Mouse (Mus musculus) heart, postnatal 0 days (tissue): ENCODE measurements at regions not wholly inside any gene's neighbourhood (a gene's known extent, or its start where the extent isn't known, plus 50 kb on each side); places are given as distances from the start of the nearest gene placed in this dataset.

Source experiments
- ATAC-seq: fragments of 200-750 bp; cut with Nextera tagmentation; 2 replicates; pipeline ENCODE4 v1.8.0; 2017; ENCODE audit warnings: low read depth, moderate number of reproducible peaks, moderate library complexity; ENCODE audit not compliant: insufficient read depth
- DNase-seq: peaks from one replicate; pipeline ENCODE4 v3.0.0-alpha.2; 2016; ENCODE audit warnings: low spot score
- H3K27ac ChIP-seq: fragments of 300-500 bp; sonication (generic); 2 replicates; pipeline ENCODE4 v1.5.1; 2014; ENCODE audit warnings: low read depth, mild to moderate bottlenecking
- H3K27me3 ChIP-seq: fragments of 300-500 bp; sonication (generic); 2 replicates; pipeline ENCODE4 v1.6.1; 2014; ENCODE audit warnings: low read length, mixed read lengths; ENCODE audit not compliant: control insufficient read depth, insufficient read depth
- H3K36me3 ChIP-seq: fragments of 300-500 bp; sonication (generic); replicated peaks from 2 replicates; pipeline ENCODE4 v1.6.1; 2014; ENCODE audit warnings: low read length, mixed read lengths; ENCODE audit not compliant: control insufficient read depth, insufficient read depth
- H3K4me1 ChIP-seq: fragments of 300-500 bp; sonication (generic); 2 replicates; pipeline ENCODE4 v1.6.1; 2014; ENCODE audit warnings: antibody characterized with exemption; ENCODE audit not compliant: control insufficient read depth, insufficient read depth
- H3K4me2 ChIP-seq: fragments of 300-500 bp; sonication (generic); 2 replicates; pipeline ENCODE4 v1.6.1; 2014; ENCODE audit warnings: low read depth, mild to moderate bottlenecking, low read length, moderate library complexity
- H3K4me3 ChIP-seq: fragments of 300-500 bp; sonication (generic); 2 replicates; pipeline ENCODE4 v1.5.1; 2014; ENCODE audit warnings: low read depth, low read length
- H3K9ac ChIP-seq: fragments of 300-500 bp; sonication (generic); replicated peaks from 2 replicates; pipeline ENCODE4 v1.6.1; 2014; ENCODE audit warnings: low read depth, low read length, mixed read lengths
- H3K9me3 ChIP-seq: fragments of 300-500 bp; sonication (generic); replicated peaks from 2 replicates; pipeline ENCODE4 v1.6.1; 2016; ENCODE audit warnings: low read length; ENCODE audit not compliant: control insufficient read depth
- CTCF ChIP-seq: IDR thresholded peaks from 2 replicates; pipeline ENCODE4 v1.5.1; 2016; ENCODE audit warnings: antibody characterized with exemption, control low read depth, low read depth
- EP300 ChIP-seq: IDR thresholded peaks from 2 replicates; pipeline ENCODE4 v1.6.1; 2016; ENCODE audit warnings: antibody characterized with exemption, low read depth
- WGBS: fragments of 180-500 bp; shearing (Covaris S2); extraction: QIAGEN DNeasy Blood & Tissue Kit; methylation state at CpG from one replicate; pipeline ENCODE4 v1.1.7; 2014; 5-methylcytosine and 5-hydroxymethylcytosine counted together

GRCm38 (mm10) chr16:63921146-63921545 is 57.2 kb upstream of the Epha3 start:
- Histone ChIP-seq H3K9me3 (0 out of 2 replicates have a peak, but pooled peaks cover 2% of the 10 kb centered on the region), H3K9ac (no peak overlapping the region), H3K27ac (no peak overlapping the region), H3K4me3 (no peak overlapping the region), H3K4me1 (no peaks in the 10 kb centered on the region), H3K4me2 (no peak overlapping the region), H3K36me3 (no peaks in the 10 kb centered on the region), H3K27me3 (no peaks in the 10 kb centered on the region)
- DNase-seq, result no peak
- no peak for ATAC-seq
- WGBS, result 81% methylated on average over 7 of the region's 7 CpGs
- no peak for TF ChIP-seq EP300
- no peak for TF ChIP-seq CTCF
